Mouse (Mus musculus) kidney, embryonic 16.5 days (tissue): ENCODE measurements around the gene Foxn3. TPM values are rescaled to one million over a fixed set of nuclear protein-coding genes. Genes with fewer than 3 reads are reported as not detected.

ENCODE experiments used
- ATAC-seq: fragments of 200-750 bp; cut with Nextera tagmentation; 2 replicates; pipeline ENCODE4 v1.8.0; 2017; ENCODE audit warnings: moderate TSS enrichment; ENCODE audit not compliant: low FRiP score, low TSS enrichment
- H3K27ac ChIP-seq: fragments of 300-500 bp; sonication (generic); 2 replicates; pipeline ENCODE4 v1.5.1; 2014; ENCODE audit warnings: low read length
- H3K27me3 ChIP-seq: fragments of 300-500 bp; sonication (generic); 2 replicates; pipeline ENCODE4 v1.6.1; 2014; ENCODE audit warnings: low read length, control low read depth, mixed read lengths; ENCODE audit not compliant: insufficient read depth
- H3K36me3 ChIP-seq: fragments of 300-500 bp; sonication (generic); 2 replicates; pipeline ENCODE4 v1.6.1; 2014; ENCODE audit warnings: low read length, control low read depth, mixed read lengths; ENCODE audit not compliant: insufficient read depth
- H3K4me1 ChIP-seq: fragments of 300-500 bp; sonication (generic); 2 replicates; pipeline ENCODE4 v1.6.1; 2014; ENCODE audit warnings: low read length, control low read depth, mixed read lengths; ENCODE audit not compliant: insufficient read depth
- H3K4me2 ChIP-seq: fragments of 300-500 bp; sonication (generic); replicated peaks from 2 replicates; pipeline ENCODE4 v1.6.1; 2014; ENCODE audit warnings: low read depth, low read length
- H3K4me3 ChIP-seq: fragments of 300-500 bp; sonication (generic); 2 replicates; pipeline ENCODE4 v1.5.1; 2014; ENCODE audit warnings: mild to moderate bottlenecking, low read length
- H3K9ac ChIP-seq: fragments of 300-500 bp; sonication (generic); replicated peaks from 2 replicates; pipeline ENCODE4 v1.6.1; 2014; ENCODE audit warnings: low read length
- H3K9me3 ChIP-seq: fragments of 300-500 bp; sonication (generic); 2 replicates; pipeline ENCODE4 v1.6.1; 2016; ENCODE audit warnings: low read length, control low read depth
- WGBS: fragments of 180-500 bp; shearing (Covaris S2); extraction: QIAGEN DNeasy Blood & Tissue Kit; methylation state at CpG from one replicate; pipeline ENCODE4 v1.1.7; 2014; 5-methylcytosine and 5-hydroxymethylcytosine counted together
- polyA plus RNA-seq: library from polyadenylated mRNA; unstranded; fragments of >200 nt; fragmentation: Nextera tagmentation; extraction: Ambion mirVana; gene quantifications from 2 replicates; pipeline ENCODE4 v1.2.1, GENCODE M21; 2015

The Foxn3 gene
- polyA plus RNA-seq, 1 experiment from 2014 or later, result 54.0 TPM

GRCm38 (mm10) chr12:99345323-99345722 is 218.1 kb downstream of the Foxn3 start:
- no peaks in the 10 kb centered on the region for H3K9me3 ChIP-seq
- peaks cover 4% of the 10 kb centered on the region for H3K36me3 ChIP-seq
- 73% methylated on average over 4 of the region's 4 CpGs for WGBS
- no peak overlapping the region for H3K27ac ChIP-seq
- H3K4me2 ChIP-seq, result no peak overlapping the region
- ATAC-seq, result no peak
- no peak overlapping the region for H3K4me3 ChIP-seq
- no peaks in the 10 kb centered on the region for H3K27me3 ChIP-seq
- peaks cover 50% of the 10 kb centered on the region for H3K4me1 ChIP-seq
- no peak overlapping the region for H3K9ac ChIP-seq

GRCm38 (mm10) chr12:99343378-99343777 is 220.0 kb downstream of the Foxn3 start:
- no peak for ATAC-seq
- no peak overlapping the region for H3K27ac ChIP-seq
- H3K9me3 ChIP-seq, result no peaks in the 10 kb centered on the region
- H3K4me2 ChIP-seq, result no peak overlapping the region
- no peaks in the 10 kb centered on the region for H3K27me3 ChIP-seq
- H3K4me1 ChIP-seq, result peaks cover 40% of the 10 kb centered on the region
- 94% methylated on average over 2 of the region's 2 CpGs for WGBS
- H3K4me3 ChIP-seq, result no peak overlapping the region
- H3K36me3 ChIP-seq, result peaks cover 4% of the 10 kb centered on the region
- no peak overlapping the region for H3K9ac ChIP-seq

DNA sequence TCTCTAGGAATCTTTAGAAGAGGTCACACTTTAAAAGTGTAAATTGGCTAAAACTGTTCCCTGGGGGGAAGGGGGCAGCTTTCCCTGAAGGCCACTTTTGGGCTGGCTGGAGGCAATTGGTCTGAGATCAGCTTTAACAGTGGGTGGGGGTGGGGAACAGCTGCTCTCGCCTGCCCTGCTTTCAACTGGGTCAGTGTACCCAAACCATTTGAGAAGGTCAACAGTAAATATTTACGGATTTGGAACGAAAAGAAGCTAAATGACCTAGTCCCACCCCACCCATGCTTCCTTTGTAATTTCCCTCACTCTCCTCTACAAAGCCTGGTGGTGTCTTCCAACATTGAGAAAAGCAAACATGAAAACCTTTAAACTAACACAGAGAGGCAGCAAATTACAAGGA is 221.2 kb downstream of the Foxn3 start:
- Histone ChIP-seq H3K36me3 (peaks cover 4% of the 10 kb centered on the region), H3K27me3 (no peaks in the 10 kb centered on the region), H3K4me1 (peaks cover 37% of the 10 kb centered on the region), H3K27ac (no peak overlapping the region), H3K9me3 (no peaks in the 10 kb centered on the region), H3K4me3 (no peak overlapping the region), H3K9ac (no peak overlapping the region), H3K4me2 (no peak overlapping the region)
- 24% methylated on average over 3 of the region's 3 CpGs for WGBS
- ATAC-seq, result no peak

- Histone ChIP-seq H3K36me3 (peaks cover 4% of the 10 kb centered on the region), H3K4me2 (no peak overlapping the region), H3K9ac (no peak overlapping the region), H3K4me3 (no peak overlapping the region), H3K27ac (no peak overlapping the region), H3K9me3 (no peaks in the 10 kb centered on the region), H3K27me3 (no peaks in the 10 kb centered on the region), H3K4me1 (peaks cover 41% of the 10 kb centered on the region)
- 43% methylated on average over 7 of the region's 7 CpGs for WGBS
- ATAC-seq, result no peak
Measured at GRCm38 (mm10) chr12:99341751-99342150, 221.6 kb downstream of the Foxn3 start.

GRCm38 (mm10) chr12:99340418-99341182 is 222.8 kb downstream of the Foxn3 start:
- H3K9ac ChIP-seq, result no peak overlapping the region
- no peak overlapping the region for H3K4me3 ChIP-seq
- no peaks in the 10 kb centered on the region for H3K27me3 ChIP-seq
- no peak overlapping the region for H3K4me2 ChIP-seq
- no peak for ATAC-seq
- no peaks in the 10 kb centered on the region for H3K9me3 ChIP-seq
- H3K4me1 ChIP-seq, result peaks cover 48% of the 10 kb centered on the region
- H3K36me3 ChIP-seq, result peaks cover 4% of the 10 kb centered on the region
- H3K27ac ChIP-seq, result no peak overlapping the region
- WGBS, result 81% methylated on average over 13 of the region's 13 CpGs

DNA sequence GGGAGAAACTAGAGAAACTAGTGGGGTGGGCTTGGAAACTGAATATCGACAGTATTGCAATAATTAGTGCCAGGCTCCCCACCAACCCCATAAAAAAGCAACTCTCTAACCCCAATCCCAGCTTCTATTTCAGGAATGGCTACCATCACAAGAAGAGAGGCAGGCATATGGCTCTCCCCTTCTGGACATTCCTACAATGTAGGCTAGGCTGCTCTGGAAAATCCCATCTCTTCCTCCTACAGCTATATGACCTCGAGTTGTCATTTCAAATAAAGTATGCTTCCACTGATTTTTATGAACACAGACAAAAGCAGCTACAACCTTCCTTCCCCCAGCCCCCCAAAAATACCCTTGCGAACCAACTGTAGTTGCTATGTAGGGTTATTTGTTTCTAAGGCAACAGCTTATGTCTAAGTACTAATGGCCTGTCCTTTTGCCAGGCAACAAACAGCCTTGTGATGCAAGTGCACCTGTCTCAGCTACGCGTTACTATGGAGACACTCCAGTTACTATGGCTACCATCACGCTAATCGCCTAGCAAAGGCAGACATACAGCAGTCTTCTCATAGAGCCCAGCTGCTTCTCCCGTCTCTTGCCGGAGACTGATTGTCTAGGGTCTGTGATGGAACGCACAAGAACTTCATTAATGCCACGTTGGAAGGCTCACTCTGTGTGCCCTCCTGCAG is 223.6 kb downstream of the Foxn3 start:
- no peak overlapping the region for H3K4me3 ChIP-seq
- H3K9me3 ChIP-seq, result no peaks in the 10 kb centered on the region
- no peak overlapping the region for H3K4me2 ChIP-seq
- ATAC-seq, result no peak
- peaks cover 49% of the 10 kb centered on the region for H3K4me1 ChIP-seq
- H3K27ac ChIP-seq, result no peak overlapping the region
- H3K9ac ChIP-seq, result no peak overlapping the region
- peaks cover 4% of the 10 kb centered on the region for H3K36me3 ChIP-seq
- H3K27me3 ChIP-seq, result no peaks in the 10 kb centered on the region
- 88% methylated on average over 11 of the region's 11 CpGs for WGBS

DNA sequence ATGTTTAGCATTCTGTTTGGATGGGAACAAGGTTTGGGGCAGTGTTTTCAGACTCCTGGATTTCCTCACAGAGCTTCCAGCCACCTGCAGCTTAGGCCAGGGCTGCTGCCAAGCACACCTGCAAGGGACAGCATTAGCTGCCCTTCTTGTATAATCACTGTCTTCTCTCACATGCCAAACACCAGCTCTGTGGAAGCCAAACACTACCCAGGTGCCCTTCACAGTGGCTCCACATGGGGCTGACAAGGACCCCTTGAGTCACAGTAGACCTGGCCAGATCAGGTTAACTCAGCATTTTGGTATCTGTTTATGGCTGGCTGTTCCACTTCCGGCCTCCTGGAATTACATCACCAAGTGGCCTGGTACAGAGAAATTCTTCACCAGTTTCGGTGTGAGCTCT is 224.6 kb downstream of the Foxn3 start:
- WGBS, result 71% methylated on average over 2 of the region's 2 CpGs
- Histone ChIP-seq H3K9me3 (no peaks in the 10 kb centered on the region), H3K4me1 (peaks cover 41% of the 10 kb centered on the region), H3K36me3 (peaks cover 4% of the 10 kb centered on the region), H3K27me3 (no peaks in the 10 kb centered on the region), H3K9ac (no peak overlapping the region), H3K4me3 (no peak overlapping the region), H3K4me2 (no peak overlapping the region), H3K27ac (no peak overlapping the region)
- ATAC-seq, result no peak

DNA sequence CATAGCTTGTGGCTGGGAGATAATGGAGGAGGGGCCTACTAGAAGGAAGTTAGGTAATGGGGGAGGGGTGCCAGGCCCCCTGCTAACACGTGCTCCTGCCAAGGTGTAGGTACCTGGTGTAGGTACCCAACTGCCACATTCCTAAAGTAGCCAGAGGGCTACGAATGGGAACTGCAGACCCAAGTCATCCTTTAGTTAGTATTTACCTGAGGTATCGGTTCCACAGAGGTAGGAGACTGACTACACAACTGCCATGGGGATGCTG is 226.3 kb downstream of the Foxn3 start:
- H3K27me3 ChIP-seq, result no peaks in the 10 kb centered on the region
- no peak overlapping the region for H3K4me2 ChIP-seq
- H3K4me1 ChIP-seq, result peaks cover 34% of the 10 kb centered on the region
- peaks cover 4% of the 10 kb centered on the region for H3K36me3 ChIP-seq
- peak overlapping the region; percentile 64 for H3K27ac ChIP-seq
- no peak overlapping the region for H3K4me3 ChIP-seq
- no peak overlapping the region for H3K9ac ChIP-seq
- ATAC-seq, result peak; percentile 4; the same call in 1 of the 2 replicates
- H3K9me3 ChIP-seq, result no peaks in the 10 kb centered on the region
- WGBS, result 82% methylated on average over 3 of the region's 3 CpGs

DNA sequence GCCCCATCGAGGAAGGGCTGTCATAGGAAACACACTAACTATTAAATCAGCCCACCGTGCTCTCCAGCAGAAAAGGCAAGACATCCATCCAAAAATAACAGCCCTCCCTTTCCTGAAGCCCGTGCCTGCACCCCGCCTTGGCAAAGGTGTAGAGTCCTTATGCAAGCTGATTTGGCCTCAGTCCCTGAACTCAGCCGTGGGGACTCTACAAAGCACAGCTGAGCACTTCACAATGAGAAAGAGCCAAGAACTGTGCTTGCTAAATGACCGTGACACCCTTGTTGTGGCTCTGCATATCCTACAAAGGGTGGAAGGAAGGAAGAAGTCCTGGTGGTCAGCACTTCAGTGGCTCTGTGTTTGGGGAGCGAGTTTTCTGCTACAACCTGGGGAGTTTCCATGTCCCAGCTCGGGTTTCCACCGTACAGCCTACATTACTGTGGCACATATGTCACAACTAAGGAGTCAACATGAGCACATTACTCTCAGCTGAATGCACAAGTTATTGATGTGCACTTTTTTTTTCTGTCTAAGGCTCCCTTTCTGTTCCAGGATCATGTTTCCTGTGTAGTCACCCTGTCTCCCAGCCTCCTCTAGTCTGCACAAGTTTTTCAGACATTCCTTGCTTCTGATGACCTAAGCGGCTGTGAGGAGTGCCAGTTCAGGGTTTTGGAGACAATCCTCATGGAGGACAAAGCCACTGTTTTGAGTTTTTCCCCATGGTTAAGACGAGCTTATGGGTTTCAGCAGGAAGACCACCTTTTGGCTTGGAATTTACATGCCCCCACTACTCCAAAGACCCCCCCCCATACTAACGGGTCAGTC is 226.8 kb downstream of the Foxn3 start:
- Histone ChIP-seq H3K9me3 (no peaks in the 10 kb centered on the region), H3K9ac (no peak overlapping the region), H3K36me3 (peaks cover 4% of the 10 kb centered on the region), H3K27me3 (no peaks in the 10 kb centered on the region), H3K27ac (peak overlapping the region; percentile 64), H3K4me1 (peaks cover 34% of the 10 kb centered on the region), H3K4me2 (peak overlapping the region; percentile 5; the same call in 1 of the 2 replicates), H3K4me3 (no peak overlapping the region)
- 10% methylated on average over 12 of the region's 12 CpGs for WGBS
- ATAC-seq, result peak; percentile 77
